Mouse (Mus musculus) lung, postnatal 0 days (tissue): ENCODE data around the gene Gas2l1.

Source experiments
- CTCF ChIP-seq: IDR thresholded peaks from 2 replicates; pipeline ENCODE4 v1.5.1; 2016; ENCODE audit warnings: antibody characterized with exemption, mild to moderate bottlenecking
- EP300 ChIP-seq: IDR thresholded peaks from 2 replicates; pipeline ENCODE4 v1.6.1; 2016; ENCODE audit warnings: antibody characterized with exemption, mild to moderate bottlenecking, control low read depth

DNA sequence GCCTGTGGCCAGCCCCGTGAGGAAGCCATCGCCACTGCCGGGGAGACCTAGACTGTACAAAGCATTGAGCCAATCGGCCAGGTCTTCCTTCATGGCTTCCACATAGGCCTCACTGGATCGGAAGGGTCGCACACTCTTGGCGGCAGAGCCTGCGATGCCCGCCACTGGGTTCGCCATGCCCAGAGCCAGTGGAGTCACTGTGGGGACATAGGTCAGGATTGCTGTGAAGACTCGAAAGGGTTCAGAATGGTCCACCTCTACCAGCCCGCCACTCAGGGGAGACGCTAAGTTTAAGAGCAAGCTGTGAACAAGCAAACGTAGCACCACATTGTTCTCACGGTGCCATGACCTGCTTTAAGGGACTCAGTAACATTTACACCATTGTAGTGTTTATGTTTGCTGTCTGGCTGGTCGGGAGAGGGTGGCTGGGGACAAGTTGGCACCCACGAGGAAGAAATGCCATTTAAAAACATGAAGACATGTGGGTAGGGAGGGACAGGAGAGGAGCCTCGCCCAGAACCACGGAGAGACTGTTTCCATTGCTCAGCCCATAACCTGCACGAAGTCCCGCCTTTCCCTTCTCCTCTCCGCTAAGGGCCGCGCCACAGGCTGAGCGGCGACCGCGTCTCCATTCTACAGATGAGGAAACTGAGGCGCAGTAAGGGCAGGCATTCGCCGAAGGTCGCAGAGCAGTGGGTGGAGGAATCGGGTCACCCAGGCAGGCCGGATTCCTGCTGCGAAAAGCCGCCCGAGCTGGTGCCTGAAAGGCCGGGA lies 658 bp downstream of the Gas2l1 start:
- TF ChIP-seq CTCF (no peak), EP300 (no peak)
